Mouse (Mus musculus) hindbrain, postnatal 0 days (tissue): ENCODE data around the gene Fmn2. TPM values are rescaled to one million over a fixed set of nuclear protein-coding genes. Genes with fewer than 3 reads are reported as not detected.

ENCODE experiments used
- ATAC-seq: fragments of 200-750 bp; cut with Nextera tagmentation; 2 replicates; pipeline ENCODE4 v1.8.0; 2017; ENCODE audit warnings: mild to moderate bottlenecking, moderate TSS enrichment, moderate library complexity
- DNase-seq: peaks from one replicate; pipeline ENCODE4 v3.0.0-alpha.2; 2015; ENCODE audit warnings: low spot score
- H3K27ac ChIP-seq: fragments of 300-500 bp; sonication (generic); 2 replicates; pipeline ENCODE4 v1.5.1; 2014; ENCODE audit warnings: mild to moderate bottlenecking
- H3K27me3 ChIP-seq: fragments of 300-500 bp; sonication (generic); 2 replicates; pipeline ENCODE4 v1.6.1; 2014; ENCODE audit warnings: low read length, mixed read lengths; ENCODE audit not compliant: insufficient read depth
- H3K36me3 ChIP-seq: fragments of 300-500 bp; sonication (generic); 2 replicates; pipeline ENCODE4 v1.6.1; 2014; ENCODE audit warnings: low read length, mixed read lengths; ENCODE audit not compliant: insufficient read depth
- H3K4me1 ChIP-seq: fragments of 300-500 bp; sonication (generic); 2 replicates; pipeline ENCODE4 v1.6.1; 2014; ENCODE audit warnings: antibody characterized with exemption, low read length, mixed read lengths; ENCODE audit not compliant: insufficient read depth
- H3K4me2 ChIP-seq: fragments of 300-500 bp; sonication (generic); 2 replicates; pipeline ENCODE4 v1.6.1; 2014; ENCODE audit warnings: low read depth, mild to moderate bottlenecking, low read length, moderate library complexity, mixed read lengths
- H3K4me3 ChIP-seq: fragments of 300-500 bp; sonication (generic); 2 replicates; pipeline ENCODE4 v1.5.1; 2014; ENCODE audit warnings: low read length
- H3K9ac ChIP-seq: fragments of 300-500 bp; sonication (generic); replicated peaks from 2 replicates; pipeline ENCODE4 v1.6.1; 2014; ENCODE audit warnings: mild to moderate bottlenecking, low read length, moderate library complexity, mixed read lengths
- H3K9me3 ChIP-seq: fragments of 300-500 bp; sonication (generic); 2 replicates; pipeline ENCODE4 v1.6.1; 2016; ENCODE audit warnings: low read length, mixed read lengths
- CTCF ChIP-seq: IDR thresholded peaks from 2 replicates; pipeline ENCODE4 v1.5.1; 2016; ENCODE audit warnings: antibody characterized with exemption, control low read depth, low read depth
- WGBS: fragments of 180-500 bp; shearing (Covaris S2); extraction: QIAGEN DNeasy Blood & Tissue Kit; methylation state at CpG from one replicate; pipeline ENCODE4 v1.1.7; 2014; 5-methylcytosine and 5-hydroxymethylcytosine counted together
- polyA plus RNA-seq: library from polyadenylated mRNA; unstranded; fragments of >200 nt; fragmentation: Nextera tagmentation; extraction: Ambion mirVana; gene quantifications from 2 replicates; pipeline ENCODE4 v1.2.1, GENCODE M21; 2015
- total RNA-seq: library from RNA; depleted of rRNA; stranded (reverse); fragments of >200 nt; gene quantifications from 2 replicates; pipeline ENCODE4 v1.2.3, GENCODE M21; 2014

Gene Fmn2
- total and polyA plus RNA-seq, 2 experiments from 2014 or later: 7.8 to 20.8 TPM

GRCm38 (mm10) chr1:174594989-174595388 lies 93.4 kb downstream of the Fmn2 start:
- Histone ChIP-seq H3K4me2 (no peak overlapping the region), H3K36me3 (no peaks in the 10 kb centered on the region; the same call in 1 of the 2 replicates), H3K4me3 (no peak overlapping the region), H3K27me3 (no peaks in the 10 kb centered on the region), H3K9ac (no peak overlapping the region), H3K4me1 (no peaks in the 10 kb centered on the region), H3K27ac (no peak overlapping the region), H3K9me3 (no peaks in the 10 kb centered on the region)
- peak; percentile 84 for TF ChIP-seq CTCF
- ATAC-seq (0 out of 2 replicates have a peak, but pooled peaks have one; percentile 59), DNase-seq (peak; percentile 82)
- 18% methylated on average over 4 of the region's 4 CpGs for WGBS

- no peaks in the 10 kb centered on the region for H3K9me3 ChIP-seq
Measured at GRCm38 (mm10) chr1:174597495-174597894, 95.9 kb downstream of the Fmn2 start.

GRCm38 (mm10) chr1:174598226-174598625 lies 96.6 kb downstream of the Fmn2 start:
- ATAC-seq: no peak

More at GRCm38 (mm10) chr1:174597495-174597894, 95.9 kb downstream of the Fmn2 start:
- Histone ChIP-seq H3K9ac (no peak overlapping the region), H3K36me3 (no peaks in the 10 kb centered on the region; the same call in 1 of the 2 replicates), H3K4me1 (no peaks in the 10 kb centered on the region), H3K27me3 (no peaks in the 10 kb centered on the region), H3K4me2 (no peak overlapping the region), H3K4me3 (no peak overlapping the region), H3K27ac (no peak overlapping the region)
- 85% methylated on average over 3 of the region's 3 CpGs for WGBS
- no peak for TF ChIP-seq CTCF
- no peak for DNase-seq
- ATAC-seq: no peak

DNA sequence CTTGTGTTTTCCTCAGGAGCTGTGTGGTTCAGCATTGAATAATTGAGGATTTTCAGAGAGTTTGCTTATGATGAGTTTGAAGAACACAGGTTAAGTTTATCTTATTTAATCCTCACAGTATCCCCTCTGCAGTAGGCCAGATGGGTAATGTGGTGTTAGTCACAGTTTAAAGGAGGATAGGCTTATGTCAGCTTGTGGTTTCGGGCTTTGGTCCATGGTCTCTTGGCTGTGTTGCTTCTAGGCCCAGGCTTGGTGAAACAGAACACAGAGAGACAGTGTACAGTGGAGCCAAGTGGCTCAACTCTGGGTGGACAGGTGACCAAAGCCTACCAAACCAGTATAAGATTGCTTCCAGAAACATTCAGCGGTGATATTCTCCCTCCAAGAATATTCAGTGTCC lies 98.4 kb downstream of the Fmn2 start:
- Histone ChIP-seq H3K4me3 (no peak overlapping the region), H3K4me1 (no peaks in the 10 kb centered on the region), H3K9me3 (no peaks in the 10 kb centered on the region), H3K9ac (no peak overlapping the region), H3K4me2 (no peak overlapping the region), H3K36me3 (no peaks in the 10 kb centered on the region; the same call in 1 of the 2 replicates), H3K27ac (no peak overlapping the region), H3K27me3 (no peaks in the 10 kb centered on the region)
- ATAC-seq: no peak
- no peak for DNase-seq
- WGBS: 96% methylated on average over 2 of the region's 2 CpGs
- no peak for TF ChIP-seq CTCF

More at GRCm38 (mm10) chr1:174598226-174598625, 96.6 kb downstream of the Fmn2 start:
- WGBS: 95% methylated on average over 6 of the region's 6 CpGs
- TF ChIP-seq CTCF: no peak
- Histone ChIP-seq H3K9me3 (no peaks in the 10 kb centered on the region), H3K4me2 (no peak overlapping the region), H3K27me3 (no peaks in the 10 kb centered on the region), H3K27ac (no peak overlapping the region), H3K4me1 (no peaks in the 10 kb centered on the region), H3K36me3 (no peaks in the 10 kb centered on the region; the same call in 1 of the 2 replicates), H3K9ac (no peak overlapping the region), H3K4me3 (no peak overlapping the region)
- no peak for DNase-seq

- no peaks in the 10 kb centered on the region for H3K4me1 ChIP-seq
- ATAC-seq (no peak), DNase-seq (no peak)
- H3K4me2 ChIP-seq: no peak overlapping the region
- no peaks in the 10 kb centered on the region for H3K27me3 ChIP-seq
- H3K9ac ChIP-seq: no peak overlapping the region
- no peak overlapping the region for H3K4me3 ChIP-seq
- H3K36me3 ChIP-seq: no peaks in the 10 kb centered on the region; the same call in 1 of the 2 replicates
- 47% methylated on average over 1 of the region's 1 CpGs for WGBS
- H3K27ac ChIP-seq: no peak overlapping the region
- TF ChIP-seq CTCF: no peak
- no peaks in the 10 kb centered on the region for H3K9me3 ChIP-seq
Measured at GRCm38 (mm10) chr1:174600620-174601019, 99.0 kb downstream of the Fmn2 start.

DNA sequence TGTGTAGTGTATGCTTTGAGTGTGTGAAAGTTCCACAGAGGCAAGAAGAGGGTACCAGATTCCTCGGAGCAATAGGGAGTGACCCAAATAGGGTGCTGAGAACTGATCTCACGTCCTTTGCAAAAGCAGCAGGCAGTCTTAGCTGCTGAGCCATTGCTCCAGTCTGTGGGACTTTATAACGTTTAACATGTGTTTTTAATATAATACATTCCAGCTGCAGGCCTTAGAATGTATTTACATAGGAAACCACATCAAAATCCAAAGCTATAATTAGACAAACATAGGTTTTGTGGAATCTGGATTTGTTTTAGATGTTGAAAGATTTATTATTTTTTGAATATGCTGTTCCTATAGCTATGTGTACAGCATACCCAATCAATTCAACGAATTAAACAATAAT lies 115.7 kb downstream of the Fmn2 start:
- H3K27ac ChIP-seq: no peak overlapping the region
- no peak for TF ChIP-seq CTCF
- H3K9me3 ChIP-seq: no peaks in the 10 kb centered on the region
- no peak for DNase-seq
- H3K27me3 ChIP-seq: no peaks in the 10 kb centered on the region
- no peak overlapping the region for H3K4me2 ChIP-seq
- H3K36me3 ChIP-seq: peaks cover 6% of the 10 kb centered on the region; the same call in 1 of the 2 replicates
- 78% methylated on average over 4 of the region's 4 CpGs for WGBS
- H3K9ac ChIP-seq: no peak overlapping the region
- H3K4me1 ChIP-seq: no peaks in the 10 kb centered on the region
- H3K4me3 ChIP-seq: no peak overlapping the region
- ATAC-seq: no peak

DNA sequence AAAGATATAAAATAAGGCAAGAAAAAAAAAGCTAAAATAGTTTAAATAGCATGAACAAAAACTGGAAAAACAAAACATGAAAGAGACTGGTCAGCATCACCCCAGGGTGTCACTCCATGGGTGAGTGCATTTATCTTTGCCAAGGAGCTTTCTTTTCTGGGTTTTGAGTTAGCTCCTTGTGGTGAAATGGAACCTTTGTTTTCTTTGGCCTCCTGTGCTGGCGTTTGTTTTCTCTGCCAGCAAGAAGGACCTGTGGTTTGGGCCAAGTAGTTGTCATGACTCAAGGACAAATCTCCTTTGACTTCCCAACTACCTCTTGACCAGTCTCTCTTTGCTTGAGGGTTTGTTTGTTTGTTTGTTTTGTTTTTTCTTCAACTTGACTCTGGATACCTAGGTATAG lies 119.9 kb downstream of the Fmn2 start:
- DNase-seq: no peak
- WGBS: 21% methylated on average over 1 of the region's 1 CpGs
- H3K4me1 ChIP-seq: no peaks in the 10 kb centered on the region
- no peaks in the 10 kb centered on the region for H3K9me3 ChIP-seq
- no peak overlapping the region for H3K4me2 ChIP-seq
- H3K36me3 ChIP-seq: peaks cover 2% of the 10 kb centered on the region; the same call in 1 of the 2 replicates
- ATAC-seq: no peak
- no peak overlapping the region for H3K9ac ChIP-seq
- no peak for TF ChIP-seq CTCF
- no peaks in the 10 kb centered on the region for H3K27me3 ChIP-seq
- H3K27ac ChIP-seq: no peak overlapping the region
- H3K4me3 ChIP-seq: no peak overlapping the region
